Mouse (Mus musculus): ENCODE measurements around the gene Olfr1253. TPM values are rescaled to one million over a fixed set of nuclear protein-coding genes. Genes with fewer than 3 reads are reported as not detected.

Gene Olfr1253
- polyA plus RNA-seq (2015; fragmentation: Nextera tagmentation; extraction: Ambion mirVana), result not detected in 2 replicates

- H3K27me3 ChIP-seq (replicated peaks; ENCODE audit: control insufficient read depth, insufficient read depth, low read length), result no peaks in the 10 kb centered on the region
- no peak for ATAC-seq
- WGBS, result 89% methylated on average over 1 of the region's 1 CpGs
These were observed at the start of gene Olfr1253 for GRCm38 (mm10) chr2:89756990-89757389. Gene Olfr1253 (minus strand): TSS chr2:89757090.

GRCm38 (mm10) chr2:89799583-89799982 lies 42.7 kb upstream of the Olfr1253 start:
- no peak overlapping the region for H3K9ac ChIP-seq (replicated peaks; ENCODE audit: low read depth, low read length)
- WGBS, result 95% methylated on average over 3 of the region's 3 CpGs
- H3K27me3 ChIP-seq (replicated peaks; ENCODE audit: control insufficient read depth, insufficient read depth, low read length), result no peaks in the 10 kb centered on the region
- H3K4me3 ChIP-seq (replicated peaks; ENCODE audit: low read length), result no peak overlapping the region
- H3K36me3 ChIP-seq (ENCODE audit: control insufficient read depth, insufficient read depth), result no peaks in the 10 kb centered on the region
- H3K4me2 ChIP-seq (ENCODE audit: low read length), result no peak overlapping the region
- no peak for ATAC-seq
- H3K4me1 ChIP-seq (replicated peaks; ENCODE audit: control insufficient read depth, insufficient read depth, low read length), result no peaks in the 10 kb centered on the region
- H3K9me3 ChIP-seq (ENCODE audit: control insufficient read depth, low read length), result no peaks in the 10 kb centered on the region
- no peak overlapping the region for H3K27ac ChIP-seq (ENCODE audit: low read length)

More at GRCm38 (mm10) chr2:89756990-89757389, at the start of gene Olfr1253:
- Histone ChIP-seq H3K9ac (replicated peaks; ENCODE audit: low read depth, low read length) (no peak within 1 kb of the TSS), H3K27ac (ENCODE audit: low read length) (no peak within 1 kb of the TSS), H3K4me2 (ENCODE audit: low read length) (no peak within 1 kb of the TSS), H3K36me3 (ENCODE audit: control insufficient read depth, insufficient read depth) (no peaks in the 10 kb centered on the region), H3K4me1 (replicated peaks; ENCODE audit: control insufficient read depth, insufficient read depth, low read length) (no peaks in the 10 kb centered on the region), H3K4me3 (replicated peaks; ENCODE audit: low read length) (no peak within 1 kb of the TSS), H3K9me3 (ENCODE audit: control insufficient read depth, low read length) (no peaks in the 10 kb centered on the region)

DNA sequence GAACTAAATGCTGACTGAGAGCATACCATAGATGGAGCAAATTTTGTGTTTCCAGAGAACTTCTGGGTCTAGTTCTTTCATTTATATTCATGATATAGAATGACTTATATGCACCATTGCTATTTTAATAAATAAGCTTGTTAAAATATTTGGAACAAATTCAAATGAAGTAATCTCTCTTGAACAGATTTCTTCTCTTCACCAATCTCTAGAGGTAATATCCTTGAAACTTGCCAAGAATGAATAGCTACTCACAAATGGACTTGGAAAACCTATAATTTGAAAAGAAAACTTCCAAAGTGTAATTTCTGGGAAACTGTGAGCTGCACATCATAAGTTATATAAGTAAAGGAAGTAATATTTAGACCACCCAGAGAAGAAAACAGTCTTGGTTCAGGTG lies 36.6 kb upstream of the Olfr1253 start, which contains the start of gene Olfr1254:
TSS of gene Olfr1254 (minus strand) at position 101 of the 400 bp plus-strand sequence.
- no peak within 1 kb of the TSS for H3K4me3 ChIP-seq (replicated peaks; ENCODE audit: low read length)
- no peaks in the 10 kb centered on the region for H3K27me3 ChIP-seq (replicated peaks; ENCODE audit: control insufficient read depth, insufficient read depth, low read length)
- no peak for ATAC-seq
- no peaks in the 10 kb centered on the region for H3K9me3 ChIP-seq (ENCODE audit: control insufficient read depth, low read length)
- H3K4me1 ChIP-seq (replicated peaks; ENCODE audit: control insufficient read depth, insufficient read depth, low read length), result no peaks in the 10 kb centered on the region
- H3K9ac ChIP-seq (replicated peaks; ENCODE audit: low read depth, low read length), result no peak within 1 kb of the TSS
- H3K36me3 ChIP-seq (ENCODE audit: control insufficient read depth, insufficient read depth), result no peaks in the 10 kb centered on the region
- no peak within 1 kb of the TSS for H3K27ac ChIP-seq (ENCODE audit: low read length)
- H3K4me2 ChIP-seq (ENCODE audit: low read length), result no peak within 1 kb of the TSS

DNA sequence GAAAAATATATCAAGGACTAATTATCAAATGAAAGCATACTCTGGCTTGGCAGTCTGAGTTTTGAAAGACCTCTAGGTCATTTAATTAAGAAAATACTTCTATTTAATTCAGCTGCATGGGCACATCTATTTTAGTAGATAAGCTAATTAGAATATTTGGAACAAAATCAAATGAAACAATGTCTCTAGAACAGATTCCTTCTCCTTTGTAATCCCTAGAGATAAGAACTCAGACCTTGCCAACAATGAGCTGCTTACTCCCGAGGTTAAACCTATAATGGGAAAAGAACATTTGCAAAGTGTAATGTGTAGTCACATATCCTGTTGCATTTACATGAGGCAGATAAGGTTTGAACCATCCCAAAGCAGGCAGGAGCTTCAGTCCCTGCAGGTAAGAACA lies 32.0 kb downstream of the Olfr1253 start, which contains the start of gene Olfr1252:
TSS of gene Olfr1252 (minus strand) at position 101 of the 400 bp plus-strand sequence.
- WGBS, result 30% methylated on average over 1 of the region's 1 CpGs
- Histone ChIP-seq H3K4me3 (replicated peaks; ENCODE audit: low read length) (no peak within 1 kb of the TSS), H3K9ac (replicated peaks; ENCODE audit: low read depth, low read length) (no peak within 1 kb of the TSS), H3K9me3 (ENCODE audit: control insufficient read depth, low read length) (no peaks in the 10 kb centered on the region), H3K4me1 (replicated peaks; ENCODE audit: control insufficient read depth, insufficient read depth, low read length) (no peaks in the 10 kb centered on the region), H3K27me3 (replicated peaks; ENCODE audit: control insufficient read depth, insufficient read depth, low read length) (no peaks in the 10 kb centered on the region), H3K27ac (ENCODE audit: low read length) (no peak within 1 kb of the TSS), H3K36me3 (ENCODE audit: control insufficient read depth, insufficient read depth) (no peaks in the 10 kb centered on the region), H3K4me2 (ENCODE audit: low read length) (no peak within 1 kb of the TSS)
- no peak for ATAC-seq

Other genes starting within 250 kb of the Olfr1253 start
- not detected in 2 replicates for gene Olfr1243, start 225.6 kb downstream of the Olfr1253 start, polyA plus RNA-seq (2015; fragmentation: Nextera tagmentation; extraction: Ambion mirVana)
- not detected in 2 replicates for gene Olfr1245, start 178.6 kb downstream of the Olfr1253 start, polyA plus RNA-seq (2015; fragmentation: Nextera tagmentation; extraction: Ambion mirVana)
- gene Olfr1246, start 163.9 kb downstream of the Olfr1253 start, polyA plus RNA-seq (2015; fragmentation: Nextera tagmentation; extraction: Ambion mirVana), result not detected in 2 replicates
- not detected in 2 replicates for gene Olfr1247, start 143.0 kb downstream of the Olfr1253 start, polyA plus RNA-seq (2015; fragmentation: Nextera tagmentation; extraction: Ambion mirVana)
- gene Olfr1248, start 138.8 kb downstream of the Olfr1253 start, polyA plus RNA-seq (2015; fragmentation: Nextera tagmentation; extraction: Ambion mirVana), result not detected in 2 replicates
- not detected in 2 replicates for gene Olfr1249, start 122.1 kb downstream of the Olfr1253 start, polyA plus RNA-seq (2015; fragmentation: Nextera tagmentation; extraction: Ambion mirVana)
- not detected in 2 replicates for gene Olfr1250, start 95.6 kb downstream of the Olfr1253 start, polyA plus RNA-seq (2015; fragmentation: Nextera tagmentation; extraction: Ambion mirVana)
- gene Olfr1251, start 85.2 kb downstream of the Olfr1253 start, polyA plus RNA-seq (2015; fragmentation: Nextera tagmentation; extraction: Ambion mirVana), result not detected in 2 replicates
- gene Olfr1252, start 32.1 kb downstream of the Olfr1253 start, polyA plus RNA-seq (2015; fragmentation: Nextera tagmentation; extraction: Ambion mirVana), result not detected in 2 replicates
- gene Olfr1254, start 36.5 kb upstream of the Olfr1253 start, polyA plus RNA-seq (2015; fragmentation: Nextera tagmentation; extraction: Ambion mirVana), result not detected in 2 replicates
- not detected in 2 replicates for gene Olfr1255, start 55.0 kb upstream of the Olfr1253 start, polyA plus RNA-seq (2015; fragmentation: Nextera tagmentation; extraction: Ambion mirVana)
- gene Olfr1256, start 84.5 kb upstream of the Olfr1253 start, polyA plus RNA-seq (2015; fragmentation: Nextera tagmentation; extraction: Ambion mirVana), result not detected in 2 replicates
- gene Olfr48, start 91.1 kb upstream of the Olfr1253 start, polyA plus RNA-seq (2015; fragmentation: Nextera tagmentation; extraction: Ambion mirVana), result not detected in 2 replicates
- gene Olfr1257, start 121.3 kb upstream of the Olfr1253 start, polyA plus RNA-seq (2015; fragmentation: Nextera tagmentation; extraction: Ambion mirVana), result not detected in 2 replicates
- not detected in 2 replicates for gene Olfr1258, start 170.2 kb upstream of the Olfr1253 start, polyA plus RNA-seq (2015; fragmentation: Nextera tagmentation; extraction: Ambion mirVana)
- gene Olfr1259, start 191.6 kb upstream of the Olfr1253 start, polyA plus RNA-seq (2015; fragmentation: Nextera tagmentation; extraction: Ambion mirVana), result not detected in 2 replicates
- not detected in 2 replicates for gene Olfr1260, start 217.2 kb upstream of the Olfr1253 start, polyA plus RNA-seq (2015; fragmentation: Nextera tagmentation; extraction: Ambion mirVana)
- gene Olfr1261, start 234.1 kb upstream of the Olfr1253 start, polyA plus RNA-seq (2015; fragmentation: Nextera tagmentation; extraction: Ambion mirVana), result not detected in 2 replicates
- gene Olfr1262, start 243.1 kb upstream of the Olfr1253 start, polyA plus RNA-seq (2015; fragmentation: Nextera tagmentation; extraction: Ambion mirVana), result not detected in 2 replicates